Mouse (Mus musculus): ENCODE measurements around the gene Krtap17-1. TPM values are rescaled to one million over a fixed set of nuclear protein-coding genes. Genes with fewer than 3 reads are reported as not detected.

Gene Krtap17-1
- total RNA-seq, 4 experiments from 2014 or later: not detected

GRCm38 (mm10) chr11:99965961-99966360, 27.8 kb downstream of the Krtap17-1 start:
- no peak for DNase-seq (ENCODE audit: low spot score in 2 of 2)

- no peak for DNase-seq (ENCODE audit: low spot score in 2 of 2)
Measured at GRCm38 (mm10) chr11:99964213-99964612, 29.6 kb downstream of the Krtap17-1 start.

- DNase-seq (ENCODE audit: low spot score in 2 of 2): no peak
Measured at GRCm38 (mm10) chr11:99948175-99948574, 45.6 kb downstream of the Krtap17-1 start, which contains the start of gene Krtap9-5. Krtap9-5 (plus strand) TSS chr11:99948475.

Other genes starting within 250 kb of the Krtap17-1 start
- gene Gm11595, start 221.1 kb downstream of the Krtap17-1 start, total RNA-seq (2022): not detected
- not detected for gene Krtap4-8, start 213.3 kb downstream of the Krtap17-1 start, total RNA-seq (2022)
- gene Krtap4-9, start 208.8 kb downstream of the Krtap17-1 start, total RNA-seq (2022): not detected
- gene Gm11596, start 200.5 kb downstream of the Krtap17-1 start, total RNA-seq (2022): not detected
- gene Gm11569, start 195.1 kb downstream of the Krtap17-1 start, total RNA-seq (2022): not detected
- gene Gm11554, start 189.5 kb downstream of the Krtap17-1 start, total RNA-seq (2022): not detected
- gene Krtap4-13, start 184.1 kb downstream of the Krtap17-1 start, total RNA-seq (2022): not detected
- not detected for gene Gm11564, start 178.3 kb downstream of the Krtap17-1 start, total RNA-seq (2022)
- not detected for gene 2300003K06Rik, start 155.9 kb downstream of the Krtap17-1 start, total RNA-seq (2022)
- not detected for gene Krtap4-16, start 142.4 kb downstream of the Krtap17-1 start, total RNA-seq (2022)
- gene Gm11568, start 136.1 kb downstream of the Krtap17-1 start, total RNA-seq (2022): not detected
- not detected for gene Gm11559, start 129.5 kb downstream of the Krtap17-1 start, total RNA-seq (2022)
- not detected for gene Krtap9-1, start 120.6 kb downstream of the Krtap17-1 start, total RNA-seq (2022)
- gene Gm11567, start 114.8 kb downstream of the Krtap17-1 start, total RNA-seq (2022): not detected
- not detected for gene Krtap31-1, start 86.1 kb downstream of the Krtap17-1 start, total RNA-seq (2022)
- gene Gm11565, start 79.2 kb downstream of the Krtap17-1 start, total RNA-seq (2022): not detected
- gene Krtap31-2, start 57.7 kb downstream of the Krtap17-1 start, total RNA-seq (2022): not detected
- gene Krtap9-5, start 45.5 kb downstream of the Krtap17-1 start, total RNA-seq (2022): not detected
- not detected for gene Krtap29-1, start 14.9 kb downstream of the Krtap17-1 start, total RNA-seq (2022)
- gene Krtap16-1, start 7.4 kb downstream of the Krtap17-1 start, total RNA-seq (2022): not detected
- not detected for gene Krt33a, start 22.2 kb upstream of the Krtap17-1 start, total RNA-seq (2022)
- not detected for gene Krt33b, start 35.9 kb upstream of the Krtap17-1 start, total RNA-seq (2022)
- gene Krt34, start 47.6 kb upstream of the Krtap17-1 start, total RNA-seq (2022): not detected
- gene Krt31, start 56.6 kb upstream of the Krtap17-1 start, total RNA-seq (2022): not detected
- gene Krt32, start 94.2 kb upstream of the Krtap17-1 start, total RNA-seq (2022): not detected
- gene Krt35, start 102.2 kb upstream of the Krtap17-1 start, total RNA-seq (2022): not detected
- gene Krt36, start 111.6 kb upstream of the Krtap17-1 start, total RNA-seq (2022): not detected
- gene Krt13, start 127.6 kb upstream of the Krtap17-1 start, total RNA-seq (2022): not detected
- gene Krt15, start 141.9 kb upstream of the Krtap17-1 start, total RNA-seq (2022): not detected
- gene Krt19, start 154.7 kb upstream of the Krtap17-1 start, total RNA-seq (2022): not detected
- 1 to 10 TPM; 4.2 to 5.0 (median 4.4) TPM for gene Krt9, start 199.3 kb upstream of the Krtap17-1 start, total RNA-seq (2022)
- gene Krt14, start 213.6 kb upstream of the Krtap17-1 start, total RNA-seq (2022): not detected

Data from left cerebral cortex, adult 8-10 months (tissue).